Mouse (Mus musculus): ENCODE data around the gene Pim1. TPM values are rescaled to one million over a fixed set of nuclear protein-coding genes. Genes with fewer than 3 reads are reported as not detected.

Pim1 gene
- polyA plus RNA-seq, 1 experiment from 2014 or later = 7.6 TPM

DNA sequence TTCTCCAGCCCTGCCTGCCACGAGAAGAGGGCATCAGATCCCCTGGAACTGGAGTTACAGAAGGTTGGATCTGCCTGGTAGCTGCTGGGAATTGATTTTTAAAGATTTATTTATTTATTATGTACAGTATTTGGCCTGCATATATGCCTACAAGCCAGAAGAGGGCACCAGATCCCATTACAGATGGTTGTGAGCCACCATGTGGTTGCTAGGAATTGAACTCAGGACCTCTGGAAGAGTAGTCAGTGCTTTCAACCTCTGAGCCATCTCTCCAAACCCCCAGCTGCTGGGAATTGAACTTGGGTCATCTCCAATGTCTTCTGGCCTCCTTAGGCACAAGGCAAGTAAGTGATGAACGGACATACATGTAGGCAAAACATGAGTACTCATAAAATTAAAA lies 53.5 kb downstream of the Pim1 start:
- no peak for ATAC-seq (ENCODE audit: low read depth)
- H3K27me3 ChIP-seq (ENCODE audit: control insufficient read depth, insufficient read depth, low read length) = no peaks in the 10 kb centered on the region
- H3K9me3 ChIP-seq (ENCODE audit: control insufficient read depth, low read length) = no peaks in the 10 kb centered on the region
- no peaks in the 10 kb centered on the region for H3K4me1 ChIP-seq (ENCODE audit: control insufficient read depth, insufficient read depth, low read length)
- no peak overlapping the region for H3K4me2 ChIP-seq (ENCODE audit: low read depth, low read length)
- no peaks in the 10 kb centered on the region for H3K36me3 ChIP-seq (ENCODE audit: control insufficient read depth, insufficient read depth, low read length)
- no peak overlapping the region for H3K4me3 ChIP-seq (ENCODE audit: low read depth, low read length)
- WGBS = 82% methylated on average over 2 of the region's 2 CpGs
- no peak overlapping the region for H3K9ac ChIP-seq (replicated peaks; ENCODE audit: low read depth, low read length)
- H3K27ac ChIP-seq (ENCODE audit: low read depth, low read length) = no peak overlapping the region

- whole genome bisulfite sequencing = 93% methylated on average over 5 of the region's 5 CpGs
- peaks cover 2% of the 10 kb centered on the region for H3K4me1 ChIP-seq (ENCODE audit: control insufficient read depth, insufficient read depth, low read length)
Observed at GRCm38 (mm10) chr17:29545241-29545640, 54.7 kb downstream of the Pim1 start.

More at GRCm38 (mm10) chr17:29545241-29545640, 54.7 kb downstream of the Pim1 start:
- Histone ChIP-seq H3K27me3 (ENCODE audit: control insufficient read depth, insufficient read depth, low read length) (no peaks in the 10 kb centered on the region), H3K4me3 (ENCODE audit: low read depth, low read length) (no peak overlapping the region), H3K36me3 (ENCODE audit: control insufficient read depth, insufficient read depth, low read length) (no peaks in the 10 kb centered on the region), H3K4me2 (ENCODE audit: low read depth, low read length) (no peak overlapping the region), H3K9me3 (ENCODE audit: control insufficient read depth, low read length) (no peaks in the 10 kb centered on the region), H3K27ac (ENCODE audit: low read depth, low read length) (no peak overlapping the region), H3K9ac (replicated peaks; ENCODE audit: low read depth, low read length) (no peak overlapping the region)
- ATAC-seq (ENCODE audit: low read depth) = no peak

Other genes starting within 250 kb of the Pim1 start
- 96.4 and 96.9 TPM in 2 replicates for gene Ppil1, start 226.6 kb upstream of the Pim1 start, polyA plus RNA-seq (2014; fragmentation: Nextera tagmentation; extraction: Ambion mirVana)
- 126 and 133 TPM in 2 replicates for gene BC004004, start 222.0 kb upstream of the Pim1 start, polyA plus RNA-seq (2014; fragmentation: Nextera tagmentation; extraction: Ambion mirVana)
- gene Pi16, start 173.1 kb upstream of the Pim1 start, polyA plus RNA-seq (2014; fragmentation: Nextera tagmentation; extraction: Ambion mirVana) = 0.75 and 0.92 TPM in 2 replicates
- 517 and 551 TPM in 2 replicates for gene Mtch1, start 142.8 kb upstream of the Pim1 start, polyA plus RNA-seq (2014; fragmentation: Nextera tagmentation; extraction: Ambion mirVana)
- 3.7 and 3.8 TPM in 2 replicates for gene Fgd2, start 129.8 kb upstream of the Pim1 start, polyA plus RNA-seq (2014; fragmentation: Nextera tagmentation; extraction: Ambion mirVana)
- gene Gm17657, start 58.9 kb downstream of the Pim1 start, polyA plus RNA-seq (2014; fragmentation: Nextera tagmentation; extraction: Ambion mirVana) = not detected in 2 replicates
- 25.5 and 26.5 TPM in 2 replicates for gene Tbc1d22b, start 59.0 kb downstream of the Pim1 start, polyA plus RNA-seq (2014; fragmentation: Nextera tagmentation; extraction: Ambion mirVana)
- 0.39 and 0.46 TPM in 2 replicates for gene Tmem217, start 61.6 kb downstream of the Pim1 start, polyA plus RNA-seq (2014; fragmentation: Nextera tagmentation; extraction: Ambion mirVana)
- 76.8 and 81.4 TPM in 2 replicates for gene Rnf8, start 124.0 kb downstream of the Pim1 start, polyA plus RNA-seq (2014; fragmentation: Nextera tagmentation; extraction: Ambion mirVana)
- gene Gm28043, start 124.1 kb downstream of the Pim1 start, polyA plus RNA-seq (2014; fragmentation: Nextera tagmentation; extraction: Ambion mirVana) = 1.7 and 2.7 TPM in 2 replicates
- gene Cmtr1, start 169.8 kb downstream of the Pim1 start, polyA plus RNA-seq (2014; fragmentation: Nextera tagmentation; extraction: Ambion mirVana) = 114 and 118 TPM in 2 replicates
- 9.3 and 12.9 TPM in 2 replicates for gene Ccdc167, start 226.3 kb downstream of the Pim1 start, polyA plus RNA-seq (2014; fragmentation: Nextera tagmentation; extraction: Ambion mirVana)